Mouse (Mus musculus) midbrain, embryonic 10.5 days (tissue): Measurements from ENCODE around the gene Slc2a6. TPM values are rescaled to one million over a fixed set of nuclear protein-coding genes. Genes with fewer than 3 reads are reported as not detected.

Experiments used
- DNase-seq: peaks from one replicate; pipeline ENCODE4 v3.0.0-alpha.2; 2017; ENCODE audit warnings: low spot score
- H3K27ac ChIP-seq: fragments of 300-500 bp; sonication (generic); replicated peaks from 2 replicates; pipeline ENCODE4 v1.5.1; 2016; ENCODE audit warnings: mild to moderate bottlenecking
- H3K27me3 ChIP-seq: fragments of 300-500 bp; sonication (generic); 2 replicates; pipeline ENCODE4 v1.6.1; 2016; ENCODE audit warnings: low read depth, mild to moderate bottlenecking; ENCODE audit not compliant: poor library complexity, severe bottlenecking
- H3K36me3 ChIP-seq: fragments of 300-500 bp; sonication (generic); 2 replicates; pipeline ENCODE4 v1.6.1; 2016; ENCODE audit warnings: mild to moderate bottlenecking, moderate library complexity
- H3K4me1 ChIP-seq: fragments of 300-500 bp; sonication (generic); 2 replicates; pipeline ENCODE4 v1.6.1; 2016
- H3K4me3 ChIP-seq: fragments of 300-500 bp; sonication (generic); 2 replicates; pipeline ENCODE4 v1.5.1; 2016; ENCODE audit warnings: mild to moderate bottlenecking, moderate library complexity
- H3K9me3 ChIP-seq: fragments of 300-500 bp; sonication (generic); replicated peaks from 2 replicates; pipeline ENCODE4 v1.6.1; 2016; ENCODE audit warnings: mild to moderate bottlenecking
- WGBS: fragments of 180-500 bp; shearing (Covaris S2); methylation state at CpG from one replicate; pipeline ENCODE4 v1.1.7; 2016; 5-methylcytosine and 5-hydroxymethylcytosine counted together
- polyA plus RNA-seq: library from polyadenylated mRNA; unstranded; fragments of >200 nt; fragmentation: Nextera tagmentation; extraction: Ambion mirVana; gene quantifications from 2 replicates; pipeline ENCODE4 v1.2.1, GENCODE M21; 2016

Gene Slc2a6
- 3.1 and 4.4 TPM in 2 replicates for polyA plus RNA-seq

DNA sequence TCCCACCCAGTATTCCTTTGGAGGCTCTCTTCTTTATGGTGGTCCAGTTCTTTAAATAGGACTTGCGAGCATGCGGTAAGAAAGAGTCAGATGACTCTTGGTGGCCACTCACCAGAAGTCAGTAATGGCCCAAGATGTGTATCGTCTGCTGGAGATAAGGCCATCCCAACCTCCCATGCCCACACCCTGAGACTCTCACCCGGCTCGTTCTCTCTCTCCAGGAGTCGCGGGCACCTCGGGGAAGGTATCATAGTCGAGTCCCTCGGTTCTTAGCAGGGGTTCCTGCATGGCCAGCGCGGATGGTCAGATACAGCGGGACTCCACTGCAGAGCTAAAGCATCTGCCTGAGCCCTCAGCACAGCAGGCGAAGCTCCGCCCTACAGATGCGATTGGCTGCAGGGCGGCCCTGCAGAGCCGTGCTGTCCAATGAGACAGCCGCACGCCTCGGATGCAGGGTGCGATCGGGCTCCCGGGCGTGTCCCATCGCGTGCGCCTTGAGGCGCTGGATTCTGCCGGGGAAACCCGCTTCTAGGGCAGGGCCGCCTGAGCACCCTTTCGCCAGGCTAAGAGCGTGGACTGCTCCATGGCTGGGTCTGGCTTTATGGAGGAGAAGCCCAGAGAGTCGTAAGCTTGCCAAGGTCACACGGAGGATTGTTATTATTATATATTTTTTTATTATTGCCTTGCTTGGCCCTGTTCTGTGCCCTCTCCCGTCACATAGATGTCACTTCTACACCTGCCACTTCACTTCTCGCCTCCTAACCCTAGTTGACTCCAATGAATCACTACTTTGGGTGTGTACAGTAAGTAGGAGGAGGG, at the start of gene Slc2a6:
Gene Slc2a6 (minus strand): TSS at position 381 of the 819 bp plus-strand sequence.
- WGBS: 5% methylated on average over 38 of the region's 38 CpGs
- Histone ChIP-seq H3K9me3 (no peaks in the 10 kb centered on the region), H3K36me3 (no peaks in the 10 kb centered on the region), H3K4me1 (peaks cover 23% of the 10 kb centered on the region), H3K4me3 (peak within 1 kb of the TSS; percentile 50), H3K27ac (peak within 1 kb of the TSS; percentile 34; the same call in 1 of the 2 replicates), H3K27me3 (peaks cover 37% of the 10 kb centered on the region)
- DNase-seq: peak; percentile 89

DNA sequence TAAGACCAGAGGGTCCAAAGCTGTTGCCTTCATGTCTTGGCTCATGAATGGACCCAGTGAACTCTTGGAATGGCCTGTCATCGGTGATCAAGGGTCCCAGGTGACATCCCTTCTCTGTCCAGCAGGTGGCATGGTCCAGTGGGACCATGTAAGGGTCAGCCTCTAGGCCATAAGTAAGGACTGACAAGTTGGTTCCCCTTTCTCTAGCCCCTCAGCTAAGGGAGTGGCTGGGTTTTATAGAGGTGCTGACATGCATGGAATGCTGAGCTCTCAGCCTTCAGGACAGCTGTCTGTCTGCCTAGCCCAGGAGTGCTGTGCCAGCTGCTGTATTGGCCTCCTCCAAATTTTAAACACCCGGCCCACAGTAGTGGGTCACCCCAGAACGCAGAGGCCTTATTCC, 47.7 kb upstream of the Slc2a6 start:
- WGBS: 76% methylated on average over 3 of the region's 3 CpGs
- H3K4me3 ChIP-seq: no peak overlapping the region
- H3K27ac ChIP-seq: no peak overlapping the region
- peaks cover 31% of the 10 kb centered on the region for H3K4me1 ChIP-seq
- no peaks in the 10 kb centered on the region for H3K36me3 ChIP-seq
- H3K27me3 ChIP-seq: peaks cover 20% of the 10 kb centered on the region
- no peaks in the 10 kb centered on the region for H3K9me3 ChIP-seq
- DNase-seq: peak; percentile 52

DNA sequence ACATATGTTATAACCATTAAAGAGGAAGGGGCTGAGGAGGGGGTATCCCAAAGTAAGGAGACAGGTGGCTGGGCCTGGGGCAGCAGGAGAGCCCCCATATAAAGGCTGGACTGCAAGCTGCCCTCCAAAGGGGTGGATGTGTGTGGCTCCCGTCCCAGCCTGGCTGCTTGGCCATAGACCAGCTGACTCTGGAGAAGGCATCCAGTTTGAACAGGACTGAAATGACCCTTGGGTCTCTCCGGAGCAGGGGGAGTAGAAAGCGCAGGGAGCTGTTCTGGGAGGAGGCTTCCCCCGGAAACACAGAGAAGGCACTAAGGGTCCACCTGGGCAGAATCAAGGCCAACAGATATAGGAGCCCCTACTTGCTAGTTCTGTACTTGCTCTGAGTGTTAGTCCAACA, 47.0 kb upstream of the Slc2a6 start:
- WGBS: 90% methylated on average over 4 of the region's 4 CpGs

DNA sequence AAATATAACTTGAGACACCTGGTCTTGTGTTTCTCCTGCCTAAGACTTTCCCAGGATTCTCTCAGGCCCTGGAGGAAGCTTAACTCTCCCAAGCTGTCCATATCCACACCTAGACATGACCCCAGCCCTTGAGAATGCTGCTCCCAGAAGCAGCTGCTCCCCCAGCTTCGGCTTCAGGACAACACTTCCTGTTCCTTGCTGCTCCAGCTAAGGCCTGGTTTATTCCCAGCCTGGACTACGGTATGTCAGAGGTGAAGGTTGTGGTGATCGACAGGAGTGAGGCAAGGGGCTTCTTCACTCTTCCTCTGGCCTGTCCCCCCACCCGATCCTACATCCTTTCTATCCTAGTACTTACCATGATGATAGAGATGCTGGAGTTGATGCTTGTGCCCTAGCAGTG, 45.6 kb upstream of the Slc2a6 start:
- Histone ChIP-seq H3K27ac (no peak overlapping the region), H3K4me3 (no peak overlapping the region), H3K36me3 (no peaks in the 10 kb centered on the region), H3K27me3 (peaks cover 5% of the 10 kb centered on the region; the same call in 1 of the 2 replicates), H3K4me1 (peaks cover 26% of the 10 kb centered on the region), H3K9me3 (no peaks in the 10 kb centered on the region)
- DNase-seq: no peak
- WGBS: 76% methylated on average over 4 of the region's 4 CpGs

More for the DNA sequence above, 47.0 kb upstream of the Slc2a6 start:
- no peak for DNase-seq
- H3K9me3 ChIP-seq: no peaks in the 10 kb centered on the region
- no peak overlapping the region for H3K27ac ChIP-seq
- H3K27me3 ChIP-seq: peaks cover 16% of the 10 kb centered on the region
- no peak overlapping the region for H3K4me3 ChIP-seq
- H3K36me3 ChIP-seq: no peaks in the 10 kb centered on the region
- peaks cover 29% of the 10 kb centered on the region for H3K4me1 ChIP-seq

GRCm38 (mm10) chr2:27071978-27072377, 44.2 kb upstream of the Slc2a6 start, which contains the start of gene Mymk:
Mymk (minus strand) TSS chr2:27072179.
- Histone ChIP-seq H3K4me3 (no peak within 1 kb of the TSS), H3K4me1 (peaks cover 22% of the 10 kb centered on the region), H3K27ac (0 out of 2 replicates have a peak within 1 kb of the TSS, but pooled peaks have one; percentile 23), H3K9me3 (no peaks in the 10 kb centered on the region), H3K27me3 (no peaks in the 10 kb centered on the region; the same call in 1 of the 2 replicates), H3K36me3 (no peaks in the 10 kb centered on the region)
- WGBS: 82% methylated on average over 2 of the region's 2 CpGs
- no peak for DNase-seq

GRCm38 (mm10) chr2:27071137-27071536, 43.3 kb upstream of the Slc2a6 start:
- Histone ChIP-seq H3K36me3 (no peaks in the 10 kb centered on the region), H3K4me1 (peaks cover 22% of the 10 kb centered on the region), H3K27me3 (no peaks in the 10 kb centered on the region), H3K27ac (0 out of 2 replicates have a peak overlapping the region, but pooled peaks have one; percentile 23), H3K9me3 (no peaks in the 10 kb centered on the region), H3K4me3 (no peak overlapping the region)
- no peak for DNase-seq
- WGBS: 84% methylated on average over 4 of the region's 4 CpGs

- Histone ChIP-seq H3K4me3 (no peak overlapping the region), H3K27me3 (no peaks in the 10 kb centered on the region), H3K4me1 (peaks cover 22% of the 10 kb centered on the region), H3K36me3 (no peaks in the 10 kb centered on the region), H3K27ac (0 out of 2 replicates have a peak overlapping the region, but pooled peaks have one; percentile 13), H3K9me3 (no peaks in the 10 kb centered on the region)
- no peak for DNase-seq
- 82% methylated on average over 2 of the region's 2 CpGs for WGBS
Measured at GRCm38 (mm10) chr2:27070247-27070813, 42.5 kb upstream of the Slc2a6 start.

DNA sequence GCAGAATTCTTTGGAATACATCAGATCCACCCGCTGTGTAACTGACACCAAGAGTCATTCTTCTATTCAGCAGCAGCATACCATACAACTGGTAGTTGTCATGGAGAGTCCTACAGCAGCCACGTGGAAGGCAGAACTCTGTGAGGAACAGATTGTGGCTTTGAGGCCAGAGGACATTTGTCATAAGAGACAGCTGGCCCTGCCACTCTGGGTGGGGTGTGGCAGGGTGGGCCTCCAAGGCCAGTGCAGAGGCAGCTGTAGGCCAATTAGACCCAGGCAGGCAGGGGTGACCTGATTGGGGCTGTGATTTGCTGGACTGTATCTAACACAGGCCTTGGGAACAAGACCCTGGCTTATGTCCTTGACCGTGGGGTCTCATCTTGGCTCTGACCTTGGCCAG, 41.8 kb upstream of the Slc2a6 start:
- DNase-seq: no peak
- H3K36me3 ChIP-seq: no peaks in the 10 kb centered on the region

DNA sequence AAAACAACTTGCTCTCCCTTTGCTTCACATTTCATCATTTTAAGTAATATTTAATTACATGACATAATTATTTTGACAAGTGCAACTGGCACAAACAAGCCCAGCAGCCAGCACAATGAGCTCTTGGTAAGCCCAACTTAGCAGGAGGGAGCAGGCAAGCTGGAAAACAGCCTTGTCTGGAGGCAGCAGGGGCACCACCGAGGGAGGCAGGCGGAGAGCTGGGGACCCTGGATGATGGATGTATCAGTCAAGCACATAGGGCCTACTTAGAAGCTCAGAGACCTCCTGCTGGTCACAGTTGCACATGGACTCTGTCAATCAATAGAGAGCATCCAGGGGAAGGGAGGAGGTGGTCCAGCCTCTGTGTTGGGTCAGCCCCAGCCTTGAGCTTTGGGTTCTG, 40.2 kb upstream of the Slc2a6 start:
- DNase-seq: no peak
- Histone ChIP-seq H3K9me3 (no peaks in the 10 kb centered on the region), H3K27me3 (no peaks in the 10 kb centered on the region), H3K36me3 (no peaks in the 10 kb centered on the region), H3K4me3 (no peak overlapping the region), H3K27ac (no peak overlapping the region), H3K4me1 (peaks cover 22% of the 10 kb centered on the region)
- WGBS: 62% methylated on average over 2 of the region's 2 CpGs

More for the DNA sequence above, 41.8 kb upstream of the Slc2a6 start:
- peak overlapping the region; percentile 13; the same call in 1 of the 2 replicates for H3K27ac ChIP-seq
- H3K4me3 ChIP-seq: no peak overlapping the region
- no peaks in the 10 kb centered on the region for H3K27me3 ChIP-seq
- 64% methylated on average over 3 of the region's 3 CpGs for WGBS
- H3K9me3 ChIP-seq: no peaks in the 10 kb centered on the region
- H3K4me1 ChIP-seq: peaks cover 22% of the 10 kb centered on the region

DNA sequence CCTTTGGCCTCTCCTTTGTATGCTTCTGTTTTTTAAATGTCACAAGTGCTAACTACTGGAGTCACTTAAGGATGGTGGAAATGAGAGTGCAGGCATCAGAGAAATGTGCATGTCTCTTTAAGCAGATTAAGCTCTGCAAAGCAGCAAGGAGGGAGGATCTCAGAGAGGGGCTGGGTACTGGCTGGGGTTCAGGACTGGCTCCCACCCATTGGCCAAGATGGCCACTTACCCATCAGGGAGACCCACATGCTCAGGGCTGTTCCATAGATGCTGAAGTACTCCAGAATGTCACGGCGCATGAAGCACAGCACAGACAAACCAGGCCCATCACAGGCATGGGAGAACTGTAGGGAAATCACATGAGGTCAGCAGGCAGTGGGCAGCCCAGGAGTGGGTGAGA, 39.3 kb upstream of the Slc2a6 start:
- Histone ChIP-seq H3K9me3 (no peaks in the 10 kb centered on the region), H3K36me3 (no peaks in the 10 kb centered on the region), H3K27me3 (no peaks in the 10 kb centered on the region), H3K4me3 (no peak overlapping the region), H3K27ac (no peak overlapping the region), H3K4me1 (peaks cover 22% of the 10 kb centered on the region)
- DNase-seq: no peak
- WGBS: 85% methylated on average over 2 of the region's 2 CpGs

DNA sequence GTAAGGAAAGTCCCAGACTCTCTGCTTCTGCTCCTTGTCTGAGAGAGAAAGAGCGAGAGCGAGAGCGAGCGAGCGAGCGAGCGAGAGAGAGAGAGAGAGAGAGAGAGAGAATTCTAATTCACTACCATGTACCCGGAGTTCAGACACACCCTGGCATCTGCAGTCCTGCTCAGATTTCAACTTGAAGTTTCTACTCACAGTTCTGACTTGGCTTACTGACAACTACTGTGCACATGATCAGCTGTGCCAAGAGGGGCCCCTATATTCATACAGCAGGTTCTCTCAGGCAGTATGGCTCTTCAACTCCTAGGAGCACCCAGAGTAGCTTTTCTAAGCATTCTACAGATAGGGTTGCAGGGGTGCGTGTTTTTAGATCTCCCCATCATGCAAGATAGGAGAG, 31.4 kb upstream of the Slc2a6 start:
- H3K4me3 ChIP-seq: no peak overlapping the region
- H3K4me1 ChIP-seq: 0 out of 2 replicates have a peak, but pooled peaks cover 2% of the 10 kb centered on the region
- 84% methylated on average over 9 of the region's 9 CpGs for WGBS
- no peak for DNase-seq
- peaks cover 19% of the 10 kb centered on the region for H3K27me3 ChIP-seq
- no peaks in the 10 kb centered on the region for H3K36me3 ChIP-seq
- no peak overlapping the region for H3K27ac ChIP-seq
- no peaks in the 10 kb centered on the region for H3K9me3 ChIP-seq

GRCm38 (mm10) chr2:27058751-27059150, 31.0 kb upstream of the Slc2a6 start:
- Histone ChIP-seq H3K27ac (no peak overlapping the region), H3K9me3 (no peaks in the 10 kb centered on the region), H3K36me3 (no peaks in the 10 kb centered on the region), H3K4me1 (0 out of 2 replicates have a peak, but pooled peaks cover 2% of the 10 kb centered on the region), H3K4me3 (no peak overlapping the region), H3K27me3 (peaks cover 19% of the 10 kb centered on the region)
- WGBS: 67% methylated on average over 12 of the region's 12 CpGs
- DNase-seq: no peak

- Histone ChIP-seq H3K27me3 (peaks cover 19% of the 10 kb centered on the region), H3K27ac (no peak overlapping the region), H3K36me3 (no peaks in the 10 kb centered on the region), H3K9me3 (no peaks in the 10 kb centered on the region), H3K4me1 (0 out of 2 replicates have a peak, but pooled peaks cover 2% of the 10 kb centered on the region), H3K4me3 (no peak overlapping the region)
- DNase-seq: no peak
- WGBS: 67% methylated on average over 4 of the region's 4 CpGs
Measured at GRCm38 (mm10) chr2:27058251-27058650, 30.5 kb upstream of the Slc2a6 start.
